Mouse (Mus musculus): ENCODE measurements around the gene Tuba1c.

- TF ChIP-seq MXI1 (IDR thresholded peaks at IDR 0.05; ENCODE audit: low read depth, low read length): no peak
- TF ChIP-seq JUND (conservative IDR thresholded peaks at IDR 0.05; ENCODE audit: low read depth, low read length): no peak
- TF ChIP-seq HCFC1 (IDR thresholded peaks at IDR 0.05; ENCODE audit: low read depth, low read length): no peak
- TF ChIP-seq MAZ (IDR thresholded peaks at IDR 0.05; ENCODE audit: low read depth, low read length): no peak
- no peak for TF ChIP-seq SIN3A (IDR thresholded peaks at IDR 0.05; ENCODE audit: low read length)
- TF ChIP-seq CTCF (conservative IDR thresholded peaks at IDR 0.05 in 1 of 2, IDR thresholded peaks at IDR 0.05 in 1 of 2; ENCODE audit: low read depth in 2 of 2, low read length in 2 of 2): no peak
- TF ChIP-seq KAT2A (IDR thresholded peaks at IDR 0.05; ENCODE audit: insufficient replicate concordance, low read length): no peak
- no peak for TF ChIP-seq USF2 (conservative IDR thresholded peaks at IDR 0.05; ENCODE audit: low read depth, low read length)
Observed at GRCm38 (mm10) chr15:98980012-98980614, 49.6 kb upstream of the Tuba1c start.

Data from CH12.LX (cell line).